Mouse (Mus musculus) urinary bladder, adult 18-20 months (tissue): ENCODE data around the gene Gm38392.
"Not testable (repeated sequence)": the region's sequence is repeated elsewhere in the genome, so short reads cannot be mapped to it uniquely, and the experiment has no call there.

Source experiments
- DNase-seq, 2 experiments: peaks; one replicate each; pipeline ENCODE4 v3.0.0; 2022; ENCODE audit warnings: low spot score in 2 of 2, mixed read lengths in 2 of 2

Gene Gm38392

DNA sequence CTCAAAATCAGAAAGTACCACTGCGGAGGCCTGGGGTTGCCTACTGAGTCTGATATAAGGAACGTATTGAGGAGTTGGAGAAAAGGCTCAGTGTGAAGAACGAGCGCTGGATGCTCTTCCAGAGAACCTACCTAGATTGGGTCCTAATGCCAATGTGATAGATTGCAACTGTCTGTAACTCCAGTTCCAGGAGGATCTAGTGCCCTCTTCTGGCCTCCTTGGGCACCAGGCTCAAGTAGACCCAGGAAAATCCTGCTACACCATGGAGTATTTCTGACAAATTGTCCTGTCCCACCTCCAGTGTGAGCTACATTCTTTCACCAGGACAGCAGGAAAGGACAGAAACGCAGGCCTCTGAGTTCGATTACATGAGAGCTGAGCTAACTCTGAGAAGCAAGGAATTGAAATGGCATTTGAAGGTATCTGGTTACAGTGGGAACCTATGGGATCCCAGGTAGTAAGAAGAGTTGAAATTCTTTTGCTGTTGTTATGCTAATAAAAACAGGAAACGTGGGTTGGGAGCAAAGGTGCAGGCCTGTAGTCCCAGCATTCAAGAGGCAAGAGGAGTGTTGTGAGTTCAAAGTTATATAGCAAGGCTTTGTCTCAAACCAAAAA is 10.4 kb downstream of the Gm38392 start:
- DNase-seq: peak in 1 of 2 experiments; percentile 28

DNA sequence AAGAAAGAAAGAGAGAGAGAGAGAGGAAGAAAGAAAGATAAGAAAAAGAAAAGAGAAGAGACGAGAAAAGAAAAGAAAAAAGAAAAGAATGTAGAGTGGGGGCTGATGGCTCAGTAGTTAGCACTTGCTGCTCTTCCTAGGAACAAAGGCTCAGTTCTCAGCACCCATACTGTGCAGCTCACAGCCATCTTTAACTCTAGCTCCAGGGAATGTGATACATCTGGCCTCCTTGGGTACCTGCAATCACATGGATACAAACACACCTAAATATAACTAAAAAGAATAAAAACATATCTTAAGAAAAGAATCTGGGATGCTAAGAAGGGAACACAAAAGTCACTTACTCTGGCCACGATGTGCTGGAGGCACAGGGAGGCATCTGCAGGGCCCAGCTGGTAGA is 10.9 kb downstream of the Gm38392 start:
- no peak for DNase-seq

GRCm38 (mm10) chr3:88274002-88274401 is 13.0 kb downstream of the Gm38392 start:
- no peak for DNase-seq

DNA sequence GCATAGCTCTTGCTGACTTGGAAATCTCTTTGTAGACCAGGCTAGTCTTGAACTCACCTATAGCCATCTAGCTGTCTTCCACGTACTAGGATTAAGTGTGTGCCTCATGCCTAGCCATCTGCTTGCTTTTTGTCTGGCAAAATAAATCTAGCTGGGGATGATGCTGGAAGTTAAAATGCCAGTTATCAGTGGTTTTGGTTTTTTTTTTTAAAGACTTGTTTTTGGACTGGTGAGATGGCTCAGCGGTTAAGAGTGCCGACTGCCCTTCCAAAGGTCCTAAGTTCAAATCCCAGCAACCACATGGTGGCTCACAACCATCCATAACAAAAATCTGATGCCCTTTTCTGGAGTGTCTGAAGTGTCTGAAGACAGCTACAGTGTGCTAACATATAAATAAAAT is 15.2 kb downstream of the Gm38392 start:
- no peak for DNase-seq

GRCm38 (mm10) chr3:88271298-88271697 is 15.7 kb downstream of the Gm38392 start:
- not testable (repeated sequence) for DNase-seq

DNA sequence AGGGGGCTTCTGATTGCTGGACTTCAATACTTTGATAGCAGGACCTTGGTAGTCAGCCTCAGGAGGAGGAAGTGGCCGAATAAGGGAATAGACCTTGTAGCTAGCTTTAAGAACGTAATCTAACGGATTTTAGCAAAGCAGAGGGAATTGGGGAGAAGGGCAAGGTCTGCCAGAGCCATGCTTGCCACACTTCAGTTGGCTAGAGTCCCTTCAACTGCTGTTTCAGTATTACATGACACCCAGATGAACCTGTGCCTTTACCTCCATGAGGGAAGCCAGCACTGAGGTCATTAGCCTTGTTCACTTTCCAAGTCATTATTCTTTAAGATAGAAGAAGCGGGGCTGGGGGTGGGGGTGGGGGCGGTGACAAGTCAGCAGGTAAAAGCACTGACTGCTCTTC is 18.0 kb downstream of the Gm38392 start:
- no peak for DNase-seq

DNA sequence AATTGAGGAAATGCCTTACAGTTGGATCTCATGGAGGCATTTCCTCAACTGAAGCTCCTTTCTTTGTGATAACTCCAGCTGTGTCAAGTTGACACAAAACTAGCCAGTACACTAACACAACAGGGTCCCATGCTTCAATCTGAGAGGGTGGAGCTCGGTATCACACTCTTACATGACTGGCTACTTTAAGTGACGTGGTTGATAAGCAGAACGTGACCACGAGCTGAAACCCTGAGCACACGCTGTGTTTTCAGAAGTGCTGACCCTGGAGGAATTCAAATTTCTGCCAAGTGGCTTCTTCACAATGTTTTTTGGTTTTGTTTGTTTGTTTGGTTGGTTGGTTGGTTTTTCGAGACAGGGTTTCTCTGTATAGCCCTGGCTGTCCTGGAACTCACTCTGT is 19.0 kb downstream of the Gm38392 start:
- DNase-seq: not testable (repeated sequence)

GRCm38 (mm10) chr3:88262346-88262745 is 24.7 kb downstream of the Gm38392 start:
- peak; percentile 36 for DNase-seq

DNA sequence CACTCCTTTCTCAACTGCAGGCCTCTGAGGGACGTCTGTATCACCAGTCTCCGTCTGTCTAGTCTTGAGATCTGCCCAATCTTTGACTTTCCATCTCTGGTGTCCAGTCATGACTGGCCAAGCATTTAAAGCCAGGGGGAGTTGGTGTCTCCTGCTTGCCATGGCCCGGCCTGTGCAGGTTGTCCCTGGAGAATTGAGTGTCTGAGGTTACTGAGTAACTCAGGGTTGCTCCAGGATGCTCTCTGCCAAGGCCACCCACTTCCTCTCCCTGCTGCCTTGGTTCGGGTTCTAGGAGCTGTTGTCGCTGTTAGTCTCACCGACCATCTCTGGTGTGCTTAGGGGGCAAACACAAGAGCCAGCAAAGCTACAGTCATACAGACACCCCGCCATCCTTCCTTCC is 30.6 kb downstream of the Gm38392 start:
- DNase-seq: no peak

DNA sequence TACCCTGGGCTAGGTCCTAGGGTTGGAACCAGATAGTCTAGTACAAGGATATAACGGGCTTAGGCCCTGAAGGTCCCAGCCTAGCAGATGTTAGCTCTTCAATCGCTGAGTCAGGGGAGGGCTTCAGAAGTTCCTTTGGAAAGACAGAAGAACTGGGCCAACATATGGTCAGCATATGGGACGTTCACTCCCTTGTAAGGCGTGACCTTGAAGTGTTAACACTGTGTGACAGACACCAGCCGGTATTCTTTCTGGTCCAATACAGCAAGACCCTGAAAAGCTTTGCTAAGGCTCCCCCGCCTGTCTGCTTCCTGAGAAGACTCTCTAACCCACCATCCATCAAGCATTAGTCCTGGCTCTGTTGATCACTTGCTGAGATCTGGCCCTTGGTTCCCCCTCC is 31.1 kb downstream of the Gm38392 start:
- DNase-seq: no peak

DNA sequence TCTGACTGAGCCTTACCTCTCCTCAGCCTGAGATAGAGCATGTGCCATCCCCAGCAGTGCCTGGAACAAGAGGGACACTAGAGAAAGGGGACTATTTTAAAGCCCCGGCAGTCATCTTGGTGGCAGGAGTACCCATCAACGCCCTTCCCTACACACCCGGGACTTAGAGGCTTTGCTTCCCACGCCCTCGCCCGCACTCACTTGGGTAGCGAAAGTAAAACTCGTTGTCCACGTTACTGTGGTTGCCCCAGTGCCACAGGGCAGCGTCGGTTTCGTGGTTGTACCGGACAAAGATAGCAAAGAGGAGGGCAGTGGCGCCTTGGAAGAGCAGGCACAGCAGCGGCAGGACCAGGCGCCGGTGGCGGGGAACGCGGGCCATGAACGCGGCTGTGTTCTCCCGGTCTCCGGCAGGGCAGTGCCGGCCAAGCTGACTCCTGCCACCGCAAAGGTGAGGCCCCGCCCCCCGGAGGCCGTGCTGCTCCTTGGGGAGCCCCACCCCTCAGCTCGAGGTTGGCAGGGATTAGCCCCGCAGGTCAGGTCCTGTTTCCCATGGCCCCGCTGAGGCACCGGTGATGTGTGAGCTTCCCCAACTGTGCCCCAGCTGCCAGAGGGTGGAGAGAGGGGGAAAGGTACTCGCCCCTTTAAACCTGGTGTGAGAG is 32.6 kb downstream of the Gm38392 start, which contains the start of gene Rhbg:
TSS of gene Rhbg (minus strand) at position 442 of the 659 bp plus-strand sequence.
- DNase-seq: peak; percentile 67 to 84

- no peak for DNase-seq
Measured at GRCm38 (mm10) chr3:88252739-88253138, 34.3 kb downstream of the Gm38392 start.

DNA sequence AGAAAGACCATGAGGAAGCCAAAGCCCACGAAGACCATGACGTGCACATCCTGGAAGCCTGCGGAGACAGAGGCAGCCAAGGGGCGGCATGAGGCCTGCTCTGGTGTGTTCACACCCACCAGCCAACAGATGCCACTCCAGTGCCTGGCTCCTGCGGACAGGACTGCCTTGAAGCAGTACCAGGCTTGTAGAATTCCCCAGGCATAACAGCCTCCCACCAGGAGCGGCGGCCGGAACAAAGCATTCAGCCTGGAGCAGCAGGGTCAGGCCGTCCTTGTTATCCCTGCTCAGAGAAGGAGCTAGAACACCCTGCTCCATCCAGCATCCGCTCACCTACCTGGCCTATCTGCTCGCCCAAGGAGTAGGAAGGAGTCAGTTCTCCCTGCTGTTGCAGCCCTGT is 38.6 kb downstream of the Gm38392 start:
- no peak for DNase-seq

GRCm38 (mm10) chr3:88247666-88248065 is 39.3 kb downstream of the Gm38392 start:
- DNase-seq: no peak

DNA sequence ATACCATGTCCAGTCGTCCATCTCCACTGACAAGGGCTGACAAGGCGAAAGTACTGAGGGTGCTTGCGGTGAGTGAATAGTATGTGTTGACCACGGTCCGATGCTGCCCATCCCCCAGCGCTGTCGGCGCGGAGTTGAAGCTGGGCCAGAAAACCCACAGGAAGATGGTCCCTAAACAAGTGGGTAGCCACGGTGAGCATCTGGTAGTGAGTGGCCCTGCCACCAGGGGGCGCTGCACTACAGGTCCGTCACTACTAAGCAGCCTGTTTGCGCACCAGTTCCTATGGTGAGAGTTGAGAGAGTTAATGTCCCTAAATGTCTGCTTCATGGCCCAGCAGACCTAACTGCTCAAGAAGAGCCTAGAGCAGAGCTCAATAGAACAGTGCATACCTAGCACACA is 41.2 kb downstream of the Gm38392 start:
- peak; percentile 30 to 66 for DNase-seq

GRCm38 (mm10) chr3:88244071-88244470 is 42.9 kb downstream of the Gm38392 start:
- peak in 1 of 2 experiments; percentile 11 for DNase-seq

- peak; percentile 45 to 58 for DNase-seq
Measured at GRCm38 (mm10) chr3:88242531-88242930, 44.5 kb downstream of the Gm38392 start.

GRCm38 (mm10) chr3:88241045-88241786 is 45.8 kb downstream of the Gm38392 start:
- no peak for DNase-seq

DNA sequence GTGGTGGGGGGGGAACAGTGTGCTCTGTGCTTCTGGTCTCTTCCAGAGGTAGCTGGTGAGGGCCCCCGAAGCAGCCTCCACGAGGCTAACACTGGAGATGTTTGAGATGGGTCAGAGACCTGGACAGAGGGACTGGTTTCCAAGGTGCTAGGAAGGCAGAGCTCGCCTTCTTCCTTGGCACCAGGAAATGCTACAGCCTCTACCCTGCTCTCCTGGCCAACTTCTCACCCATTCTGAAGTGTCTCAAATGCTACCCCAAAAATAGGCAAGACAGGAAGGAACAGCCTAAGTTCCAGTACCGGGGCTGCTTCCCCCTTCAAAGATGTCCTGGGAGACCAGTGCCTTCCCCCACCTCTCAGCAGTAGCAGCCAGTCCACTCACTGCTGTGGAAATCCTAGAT is 47.6 kb downstream of the Gm38392 start:
- no peak for DNase-seq

DNA sequence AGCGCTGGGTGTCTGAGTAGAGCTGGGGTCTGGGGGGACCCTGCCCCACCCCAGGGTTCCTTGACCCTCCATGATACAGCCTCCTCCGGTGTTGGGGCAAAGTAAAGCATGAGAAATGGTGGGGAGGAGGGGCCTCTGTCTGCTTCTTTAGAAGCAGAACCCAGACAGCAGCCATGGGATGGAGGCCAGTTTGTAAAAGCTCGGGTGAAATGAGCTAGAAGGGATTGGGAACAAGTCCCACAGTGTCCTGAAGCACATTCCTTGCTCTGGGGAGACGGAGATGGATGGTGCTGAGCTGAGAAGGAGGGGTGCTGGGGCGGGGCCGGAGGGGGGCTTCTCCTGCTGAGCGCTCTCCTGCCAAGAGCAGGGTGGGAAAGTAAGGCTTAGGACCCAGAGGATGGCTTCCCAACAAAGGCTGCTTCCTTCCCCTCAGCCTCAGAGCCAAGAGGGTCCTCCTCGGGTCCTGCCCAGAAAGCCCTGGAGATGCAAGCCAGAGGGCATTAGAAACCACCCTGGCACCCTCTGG is 48.1 kb downstream of the Gm38392 start:
- DNase-seq: no peak

GRCm38 (mm10) chr3:88237556-88238194 is 49.3 kb downstream of the Gm38392 start:
- DNase-seq: no peak

GRCm38 (mm10) chr3:88237161-88237555 is 49.9 kb downstream of the Gm38392 start:
- no peak for DNase-seq
